In genomic region chr14:47990716-47991115, GRCm38 (mm10) we compare ENCODE assay signal across 19 mouse cellular contexts.
"Had no signal": no experiment of that assay in that cellular context is flagged by ENCODE, and none has a peak within 500 bp of the region (broad histone marks: within the 10 kb centered on the region; RNA-seq: fewer than 3 reads in every experiment).

No protein-coding gene starts in this region.

- H3K27ac ChIP-seq: liver, embryonic 15.5 days; lung, embryonic 15.5 days; midbrain, embryonic 10.5 days; midbrain, embryonic 12.5 days; neural tube, embryonic 13.5 days; neural tube, embryonic 15.5 days had no signal

- H3K9ac ChIP-seq: liver, embryonic 15.5 days; liver, postnatal 0 days; lung, embryonic 15.5 days; midbrain, embryonic 12.5 days; neural tube, embryonic 13.5 days; neural tube, embryonic 15.5 days had no signal

- H3K27me3 ChIP-seq: liver, embryonic 15.5 days; lung, embryonic 15.5 days; midbrain, embryonic 12.5 days; neural tube, embryonic 13.5 days; neural tube, embryonic 15.5 days had no signal

- DNase-seq: liver, postnatal 0 days; lung, adult 2 months; lung, postnatal 14 days; lung, postnatal 4 days; midbrain, embryonic 14.5 days; right cerebral cortex, adult 18-20 months; right cerebral cortex, postnatal 25 days; right cerebral cortex, postnatal 4 days; spleen, adult 18-20 months; thymus, adult 18-20 months; thymus, postnatal 14 days; thymus, postnatal 36 days had no signal

- H3K4me1 ChIP-seq: liver, embryonic 15.5 days had no signal

- H3K4me2 ChIP-seq: liver, embryonic 15.5 days; lung, embryonic 15.5 days; midbrain, embryonic 12.5 days; neural tube, embryonic 13.5 days; neural tube, embryonic 15.5 days had no signal

- H3K4me3 ChIP-seq: liver, embryonic 15.5 days; lung, embryonic 15.5 days; midbrain, embryonic 10.5 days; midbrain, embryonic 12.5 days; myocyte; neural tube, embryonic 13.5 days; neural tube, embryonic 15.5 days had no signal

- H3K9me3 ChIP-seq: liver, embryonic 15.5 days; lung, embryonic 15.5 days; midbrain, embryonic 10.5 days; midbrain, embryonic 12.5 days; neural tube, embryonic 13.5 days; neural tube, embryonic 15.5 days had no signal

- H3K36me3 ChIP-seq: liver, embryonic 15.5 days; lung, embryonic 15.5 days; midbrain, embryonic 10.5 days; midbrain, embryonic 12.5 days; neural tube, embryonic 13.5 days; neural tube, embryonic 15.5 days had no signal
